Mouse (Mus musculus) heart, embryonic 14.5 days (tissue): Measurements from ENCODE around the gene Tnip1. TPM values are rescaled to one million over a fixed set of nuclear protein-coding genes. Genes with fewer than 3 reads are reported as not detected.
A peak's percentile ranks its signal among the peaks of the same experiment; 100 is the strongest.
"Not testable (repeated sequence)": the region's sequence is repeated elsewhere in the genome, so short reads cannot be mapped to it uniquely, and the experiment has no call there.

Experiments used
- ATAC-seq: fragments of 200-750 bp; cut with Nextera tagmentation; 2 replicates; pipeline ENCODE4 v1.8.0; 2017; ENCODE audit warnings: low read depth, moderate TSS enrichment; ENCODE audit not compliant: insufficient number of reproducible peaks, insufficient read depth, low FRiP score
- H3K27ac ChIP-seq, 2 experiments: fragments of 200-500 bp in 1 of 2; fragments of 300-500 bp in 1 of 2; sonication (generic) in 1 of 2; replicated peaks in 1 of 2; 2 replicates each; pipeline ENCODE4 v1.5.1; 2012 to 2014; ENCODE audit warnings: low read depth in 2 of 2, low read length in 2 of 2, control low read depth in 1 of 2, mild to moderate bottlenecking in 1 of 2, mixed read lengths in 1 of 2; ENCODE audit not compliant: control insufficient read depth in 1 of 2, insufficient read depth in 1 of 2
- H3K27me3 ChIP-seq: fragments of 300-500 bp; sonication (generic); 2 replicates; pipeline ENCODE4 v1.6.1; 2014; ENCODE audit warnings: mild to moderate bottlenecking, low read length, control low read depth; ENCODE audit not compliant: control insufficient read depth, insufficient read depth
- H3K36me3 ChIP-seq: fragments of 300-500 bp; sonication (generic); 2 replicates; pipeline ENCODE4 v1.6.1; 2014; ENCODE audit warnings: mild to moderate bottlenecking, control low read depth, low read length, mixed read lengths; ENCODE audit not compliant: control insufficient read depth, insufficient read depth
- H3K4me1 ChIP-seq, 2 experiments: fragments of 200-500 bp in 1 of 2; fragments of 300-500 bp in 1 of 2; sonication (generic) in 1 of 2; 2 replicates each; pipeline ENCODE4 v1.6.1; 2012 to 2014; ENCODE audit warnings: low read length in 2 of 2, control low read depth in 1 of 2, mixed read lengths in 1 of 2; ENCODE audit not compliant: control insufficient read depth in 2 of 2, insufficient read depth in 2 of 2
- H3K4me2 ChIP-seq: fragments of 300-500 bp; sonication (generic); 2 replicates; pipeline ENCODE4 v1.6.1; 2014; ENCODE audit warnings: mild to moderate bottlenecking, low read length
- H3K4me3 ChIP-seq, 2 experiments: fragments of 200-500 bp in 1 of 2; fragments of 300-500 bp in 1 of 2; sonication (generic) in 1 of 2; 2 replicates each; pipeline ENCODE4 v1.5.1; 2012 to 2014; ENCODE audit warnings: low read length in 2 of 2, mild to moderate bottlenecking in 2 of 2, control low read depth in 1 of 2, low read depth in 1 of 2, moderate library complexity in 1 of 2; ENCODE audit not compliant: control insufficient read depth in 1 of 2, insufficient read depth in 1 of 2
- H3K9ac ChIP-seq: fragments of 300-500 bp; sonication (generic); 2 replicates; pipeline ENCODE4 v1.6.1; 2014; ENCODE audit warnings: mild to moderate bottlenecking, low read length
- H3K9me3 ChIP-seq: fragments of 300-500 bp; sonication (generic); 2 replicates; pipeline ENCODE4 v1.6.1; 2016; ENCODE audit warnings: low read length, control low read depth; ENCODE audit not compliant: control insufficient read depth
- WGBS: fragments of 180-500 bp; shearing (Covaris S2); extraction: QIAGEN DNeasy Blood & Tissue Kit; methylation state at CpG from one replicate; pipeline ENCODE4 v1.1.7; 2014; 5-methylcytosine and 5-hydroxymethylcytosine counted together
- polyA plus RNA-seq: library from polyadenylated mRNA; unstranded; fragments of >200 nt; fragmentation: Nextera tagmentation; extraction: Ambion mirVana; gene quantifications from 2 replicates; pipeline ENCODE4 v1.2.1, GENCODE M21; 2014

The Tnip1 gene
- polyA plus RNA-seq, 1 experiment from 2014 or later = 19.3 TPM

DNA sequence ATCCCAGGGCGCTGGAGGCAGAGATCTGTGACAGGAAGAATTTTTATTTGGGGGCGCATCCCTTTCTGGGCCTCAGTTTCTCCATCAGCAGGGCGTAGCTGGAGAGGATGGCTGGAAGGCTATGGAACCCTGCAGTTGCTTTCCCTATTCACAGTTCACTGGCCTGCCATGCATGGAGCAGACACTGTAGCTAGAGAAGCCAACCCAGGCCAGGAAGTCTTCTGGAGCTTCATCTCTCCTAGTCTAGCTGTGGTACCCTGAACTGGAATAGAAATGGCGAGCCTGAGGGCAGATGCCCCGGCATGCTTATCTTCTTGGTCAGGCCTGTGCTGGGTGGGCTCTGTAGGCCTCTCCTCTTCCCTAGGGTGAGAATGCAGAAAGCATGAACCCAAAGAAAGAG is 59.4 kb downstream of the Tnip1 start:
- Histone ChIP-seq H3K4me1 (peaks cover 28 to 43% of the 10 kb centered on the region in 2 experiments), H3K27ac (peak overlapping the region; percentile 40 to 67; a peak in 3 of 4 replicates), H3K4me3 (peak overlapping the region; percentile 45 to 65), H3K4me2 (peak overlapping the region; percentile 70), H3K27me3 (no peaks in the 10 kb centered on the region), H3K9me3 (no peaks in the 10 kb centered on the region), H3K36me3 (peaks cover 15% of the 10 kb centered on the region), H3K9ac (peak overlapping the region; percentile 69)
- no peak for ATAC-seq
- WGBS = 37% methylated on average over 5 of the region's 5 CpGs

DNA sequence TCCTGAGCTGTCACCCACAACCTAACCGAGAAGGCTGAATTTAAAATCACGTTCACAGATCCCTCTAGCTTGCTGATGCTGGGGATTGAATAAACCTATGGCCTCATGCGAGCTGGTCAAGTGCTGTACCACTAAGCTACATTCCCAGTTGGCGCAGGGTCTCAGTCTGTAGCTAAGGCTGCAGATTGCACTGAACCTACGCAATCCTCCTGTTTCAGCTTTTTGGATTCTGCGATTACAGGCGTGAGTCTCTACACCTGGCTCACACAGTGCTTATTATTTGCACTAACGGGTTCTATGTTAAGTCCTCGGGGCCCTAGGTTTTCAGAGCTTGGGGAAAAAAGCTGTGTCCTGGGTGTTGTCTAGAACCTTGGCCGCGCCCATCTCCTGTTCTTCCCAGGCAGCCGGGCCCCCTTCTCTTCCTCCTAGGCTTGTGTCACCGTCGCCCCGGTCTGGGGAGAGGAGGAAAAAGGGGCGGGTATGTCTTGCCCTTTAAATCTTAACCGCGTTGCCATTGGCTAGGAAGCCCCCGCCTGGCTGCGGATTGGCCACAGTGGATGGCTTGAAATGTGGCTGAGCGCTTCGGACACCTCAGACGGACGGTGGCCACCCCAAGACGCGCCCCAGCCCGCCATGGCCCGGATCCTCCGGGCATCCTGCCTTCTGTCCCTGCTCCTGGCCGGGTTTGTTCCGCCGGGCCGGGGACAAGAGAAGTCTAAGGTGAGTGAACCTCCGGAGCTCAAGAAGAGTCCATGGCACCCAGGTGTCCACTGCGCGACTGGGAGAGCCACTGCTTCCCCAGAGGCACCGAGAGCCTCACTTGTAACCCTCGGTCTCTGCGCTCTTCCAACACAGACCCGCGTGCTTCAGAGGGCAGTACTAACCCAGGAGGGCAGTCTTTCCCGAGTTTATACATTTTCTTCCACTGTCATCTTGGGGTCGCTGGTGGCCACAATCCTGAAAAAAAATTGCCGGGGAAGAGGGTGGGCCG is 60.1 kb downstream of the Tnip1 start, which contains the start of gene Gpx3:
Gene Gpx3 (plus strand): TSS at position 121 of the 991 bp plus-strand sequence.
- Histone ChIP-seq H3K27ac (peak within 1 kb of the TSS; percentile 40 to 67), H3K36me3 (peaks cover 8% of the 10 kb centered on the region; the same call in 1 of the 2 replicates), H3K27me3 (no peaks in the 10 kb centered on the region), H3K9ac (peak within 1 kb of the TSS; percentile 69), H3K4me2 (peak within 1 kb of the TSS; percentile 70), H3K9me3 (no peaks in the 10 kb centered on the region), H3K4me1 (peaks cover 28 to 43% of the 10 kb centered on the region in 2 experiments), H3K4me3 (peak within 1 kb of the TSS; percentile 45 to 65)
- peak; percentile 77 for ATAC-seq
- 11% methylated on average over 44 of the region's 45 CpGs for WGBS

DNA sequence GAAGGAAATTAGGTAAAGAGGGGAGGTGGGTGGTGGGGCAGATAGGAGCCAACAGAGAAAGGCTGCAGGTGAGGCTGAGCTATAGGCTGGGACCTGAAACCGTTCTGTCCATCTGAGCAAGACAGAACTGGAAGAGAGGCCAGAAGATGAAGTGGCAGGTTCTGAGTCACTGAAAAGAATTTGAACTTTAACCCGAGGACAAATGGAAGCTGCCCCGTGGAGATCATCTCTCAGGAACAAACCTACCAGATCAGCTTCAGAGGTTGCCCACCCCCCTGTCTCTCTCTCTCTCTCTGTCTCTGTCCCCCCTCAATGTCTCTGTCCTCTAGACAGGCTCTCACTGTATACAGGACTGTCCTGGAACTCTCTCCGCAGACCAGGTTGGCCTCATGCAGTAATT is 63.1 kb downstream of the Tnip1 start:
- Histone ChIP-seq H3K4me1 (peaks cover 17 to 22% of the 10 kb centered on the region in 2 experiments), H3K9ac (no peak overlapping the region), H3K4me2 (no peak overlapping the region), H3K4me3 (no peak overlapping the region), H3K9me3 (no peaks in the 10 kb centered on the region), H3K36me3 (no peaks in the 10 kb centered on the region), H3K27me3 (no peaks in the 10 kb centered on the region), H3K27ac (no peak overlapping the region)
- no peak for ATAC-seq
- 73% methylated on average over 4 of the region's 4 CpGs for WGBS

GRCm38 (mm10) chr11:54897470-54897869 is 65.2 kb downstream of the Tnip1 start:
- Histone ChIP-seq H3K4me2 (no peak overlapping the region), H3K4me3 (no peak overlapping the region), H3K9ac (no peak overlapping the region), H3K4me1 (peaks cover 3 to 5% of the 10 kb centered on the region in 2 experiments; a peak in 3 of 4 replicates), H3K27ac (no peak overlapping the region), H3K36me3 (no peaks in the 10 kb centered on the region), H3K27me3 (no peaks in the 10 kb centered on the region), H3K9me3 (no peaks in the 10 kb centered on the region)
- no peak for ATAC-seq
- 76% methylated on average over 5 of the region's 5 CpGs for WGBS

DNA sequence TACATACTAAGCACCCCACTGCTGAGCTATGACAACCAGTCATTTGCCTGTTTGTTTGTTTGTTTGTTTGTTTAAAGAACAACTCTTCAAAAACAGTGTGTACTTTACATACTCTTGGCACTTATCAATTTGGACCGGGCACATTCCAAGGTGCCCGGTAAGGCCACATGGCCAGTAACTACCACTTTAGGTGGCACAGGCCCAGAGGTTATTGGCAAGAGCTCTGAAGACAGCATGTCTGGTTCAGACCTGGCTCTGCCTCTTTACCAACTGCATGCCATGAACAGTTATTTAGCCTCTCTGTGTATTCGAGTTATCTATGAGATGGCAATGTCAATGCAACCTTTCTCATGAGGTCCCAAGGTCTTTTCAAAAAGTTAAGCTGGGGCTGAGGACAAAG is 66.1 kb downstream of the Tnip1 start:
- 72% methylated on average over 3 of the region's 3 CpGs for WGBS
- H3K4me1 ChIP-seq, H3K27ac ChIP-seq, H3K4me3 ChIP-seq, ATAC-seq, H3K27me3 ChIP-seq, H3K4me2 ChIP-seq, H3K9ac ChIP-seq, H3K36me3 ChIP-seq, H3K9me3 ChIP-seq: not testable (repeated sequence)

GRCm38 (mm10) chr11:54894589-54894988 is 68.1 kb downstream of the Tnip1 start:
- Histone ChIP-seq H3K27ac (no peak overlapping the region), H3K4me1 (no peaks in the 10 kb centered on the region), H3K9me3 (no peaks in the 10 kb centered on the region), H3K9ac (no peak overlapping the region), H3K4me2 (no peak overlapping the region), H3K27me3 (no peaks in the 10 kb centered on the region), H3K36me3 (no peaks in the 10 kb centered on the region), H3K4me3 (no peak overlapping the region)
- no peak for ATAC-seq
- 70% methylated on average over 9 of the region's 9 CpGs for WGBS

DNA sequence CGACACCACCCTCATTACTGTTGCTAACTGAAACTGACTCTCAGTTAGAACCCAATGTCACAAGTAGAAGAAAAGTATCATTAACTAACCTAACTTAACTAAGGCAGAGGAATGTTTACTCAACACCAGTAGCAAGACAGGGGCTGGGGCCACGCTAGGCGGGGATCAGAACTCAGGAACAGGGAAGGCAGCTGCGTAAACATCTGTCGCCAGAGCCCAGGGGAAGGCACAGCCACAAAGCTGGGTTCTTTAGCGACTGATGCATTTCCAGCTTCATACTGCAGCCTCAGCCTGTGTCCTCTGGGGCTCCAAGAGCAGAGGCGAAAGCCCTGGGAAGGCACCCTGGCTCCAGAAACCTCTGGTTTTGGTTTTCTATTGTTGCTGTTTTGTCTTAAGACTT is 70.6 kb downstream of the Tnip1 start:
- no peak for ATAC-seq
- Histone ChIP-seq H3K27ac (no peak overlapping the region), H3K27me3 (no peaks in the 10 kb centered on the region), H3K9me3 (no peaks in the 10 kb centered on the region), H3K36me3 (no peaks in the 10 kb centered on the region), H3K4me2 (no peak overlapping the region), H3K4me3 (no peak overlapping the region), H3K4me1 (no peaks in the 10 kb centered on the region), H3K9ac (no peak overlapping the region)
- 63% methylated on average over 7 of the region's 7 CpGs for WGBS
